Mouse (Mus musculus): ENCODE measurements at regions not wholly inside any gene's neighbourhood (a gene's known extent, or its start where the extent isn't known, plus 50 kb on each side); places are given as distances from the start of the nearest gene placed in this dataset.
"Not testable (repeated sequence)": the region's sequence is repeated elsewhere in the genome, so short reads cannot be mapped to it uniquely, and the experiment has no call there.

DNA sequence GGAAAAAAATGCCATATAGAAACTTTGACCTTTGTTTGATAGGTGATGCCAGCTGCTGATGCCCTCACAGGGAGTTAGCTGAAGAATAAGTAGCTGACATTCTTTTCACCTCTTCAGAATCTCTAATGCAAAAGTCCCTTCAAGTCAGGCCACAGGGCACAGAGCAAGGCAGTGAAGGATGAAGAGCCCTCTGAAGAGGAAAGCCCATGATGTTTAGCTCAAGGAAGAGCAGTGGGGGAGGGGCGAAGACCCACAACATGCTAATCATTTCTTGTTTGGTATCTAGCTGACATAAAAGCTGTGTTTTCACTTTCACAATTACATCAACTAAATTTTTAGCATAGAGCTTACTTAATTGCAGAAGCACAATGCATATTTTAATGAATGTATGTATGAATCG lies 1108.4 kb downstream of the Trim52 start:
- WGBS: 90% methylated on average over 2 of the region's 2 CpGs
- no peaks in the 10 kb centered on the region for H3K36me3 ChIP-seq (ENCODE audit: control insufficient read depth, insufficient read depth)
- H3K4me1 ChIP-seq (replicated peaks; ENCODE audit: control insufficient read depth, insufficient read depth, low read length): no peaks in the 10 kb centered on the region
- H3K9me3 ChIP-seq (ENCODE audit: control insufficient read depth, low read length): no peaks in the 10 kb centered on the region
- no peaks in the 10 kb centered on the region for H3K27me3 ChIP-seq (replicated peaks; ENCODE audit: control insufficient read depth, insufficient read depth, low read length)
- ATAC-seq: no peak
- H3K4me3 ChIP-seq (replicated peaks; ENCODE audit: low read length): no peak overlapping the region
- H3K4me2 ChIP-seq (ENCODE audit: low read length): no peak overlapping the region
- H3K27ac ChIP-seq (ENCODE audit: low read length): no peak overlapping the region
- no peak overlapping the region for H3K9ac ChIP-seq (replicated peaks; ENCODE audit: low read depth, low read length)

DNA sequence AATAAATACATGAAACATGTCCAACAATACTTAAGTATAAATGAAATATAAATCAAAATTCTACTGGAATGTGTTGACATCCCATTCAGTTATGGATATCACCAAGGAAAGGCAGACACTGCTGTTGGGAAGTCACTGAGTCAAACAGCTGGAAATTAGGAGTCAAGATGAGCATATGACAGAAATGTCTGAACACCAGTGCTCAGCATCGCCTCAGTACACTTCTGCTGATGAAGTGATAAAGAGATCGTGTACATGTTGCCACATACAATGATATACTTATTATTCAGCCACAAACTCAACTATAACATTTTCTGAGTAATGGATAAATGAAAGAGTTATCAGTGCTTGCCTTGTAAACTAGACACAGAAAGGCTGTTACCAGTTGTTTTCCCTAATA lies 1158.2 kb downstream of the Trim52 start:
- no peaks in the 10 kb centered on the region for H3K36me3 ChIP-seq (ENCODE audit: control insufficient read depth, insufficient read depth)
- H3K27ac ChIP-seq (ENCODE audit: low read length): no peak overlapping the region
- 89% methylated on average over 2 of the region's 2 CpGs for WGBS
- H3K4me2 ChIP-seq (ENCODE audit: low read length): no peak overlapping the region
- H3K9me3 ChIP-seq (ENCODE audit: control insufficient read depth, low read length): no peaks in the 10 kb centered on the region
- H3K4me1 ChIP-seq (replicated peaks; ENCODE audit: control insufficient read depth, insufficient read depth, low read length): no peaks in the 10 kb centered on the region
- no peak for ATAC-seq
- no peaks in the 10 kb centered on the region for H3K27me3 ChIP-seq (replicated peaks; ENCODE audit: control insufficient read depth, insufficient read depth, low read length)
- no peak overlapping the region for H3K9ac ChIP-seq (replicated peaks; ENCODE audit: low read depth, low read length)
- no peak overlapping the region for H3K4me3 ChIP-seq (replicated peaks; ENCODE audit: low read length)

DNA sequence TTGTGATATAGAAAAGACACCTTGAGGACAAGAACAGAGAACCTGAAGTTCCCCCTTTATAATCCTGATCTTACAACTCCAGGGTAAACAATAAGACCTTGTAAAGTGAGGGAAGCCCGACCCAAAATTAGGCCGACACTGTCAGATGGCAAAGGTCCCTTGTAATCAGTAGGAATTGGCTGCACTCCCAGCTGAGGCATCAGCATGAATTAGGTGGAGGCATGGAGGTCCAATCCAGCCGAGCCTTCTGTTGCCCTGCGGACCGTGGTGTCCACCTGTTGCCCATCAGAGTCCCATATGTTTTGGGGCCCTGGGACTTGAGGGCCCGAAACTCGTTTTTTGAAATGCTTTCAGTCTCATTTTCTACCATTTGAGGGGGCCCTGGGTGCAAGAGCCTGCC lies 1174.3 kb downstream of the Trim52 start:
- WGBS: 86% methylated on average over 7 of the region's 7 CpGs
- H3K9me3 ChIP-seq (ENCODE audit: control insufficient read depth, low read length); H3K36me3 ChIP-seq (ENCODE audit: control insufficient read depth, insufficient read depth); ATAC-seq; H3K4me3 ChIP-seq (replicated peaks; ENCODE audit: low read length); H3K27ac ChIP-seq (ENCODE audit: low read length); H3K4me1 ChIP-seq (replicated peaks; ENCODE audit: control insufficient read depth, insufficient read depth, low read length); H3K4me2 ChIP-seq (ENCODE audit: low read length); H3K9ac ChIP-seq (replicated peaks; ENCODE audit: low read depth, low read length); H3K27me3 ChIP-seq (replicated peaks; ENCODE audit: control insufficient read depth, insufficient read depth, low read length): not testable (repeated sequence)

DNA sequence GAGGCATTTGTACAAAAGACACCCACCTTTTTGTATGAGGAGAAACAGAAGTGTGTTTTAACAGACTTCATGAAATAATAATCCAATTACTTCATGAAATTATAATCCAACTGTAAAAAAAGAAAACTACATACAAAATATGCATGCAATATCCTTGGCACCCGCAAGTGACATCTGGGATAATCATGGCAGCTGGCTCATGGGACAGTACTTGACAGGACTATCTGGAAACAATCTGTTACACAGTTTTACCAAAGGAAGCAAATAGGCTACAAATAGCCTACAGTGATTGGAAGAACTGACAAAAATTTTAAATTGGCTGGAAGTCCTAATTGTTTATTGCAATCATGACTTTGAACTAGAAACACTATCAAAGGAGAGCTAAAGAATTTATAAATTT lies 1223.3 kb downstream of the Trim52 start:
- H3K4me1 ChIP-seq (replicated peaks; ENCODE audit: control insufficient read depth, insufficient read depth, low read length): no peaks in the 10 kb centered on the region
- H3K36me3 ChIP-seq (ENCODE audit: control insufficient read depth, insufficient read depth): no peaks in the 10 kb centered on the region
- H3K27me3 ChIP-seq (replicated peaks; ENCODE audit: control insufficient read depth, insufficient read depth, low read length): no peaks in the 10 kb centered on the region
- peak; percentile 67; the same call in 1 of the 2 replicates for ATAC-seq
- no peaks in the 10 kb centered on the region for H3K9me3 ChIP-seq (ENCODE audit: control insufficient read depth, low read length)
- H3K9ac ChIP-seq (replicated peaks; ENCODE audit: low read depth, low read length): no peak overlapping the region
- H3K4me3 ChIP-seq (replicated peaks; ENCODE audit: low read length): no peak overlapping the region
- H3K27ac ChIP-seq (ENCODE audit: low read length): no peak overlapping the region
- WGBS: 77% methylated on average over 1 of the region's 1 CpGs
- no peak overlapping the region for H3K4me2 ChIP-seq (ENCODE audit: low read length)

DNA sequence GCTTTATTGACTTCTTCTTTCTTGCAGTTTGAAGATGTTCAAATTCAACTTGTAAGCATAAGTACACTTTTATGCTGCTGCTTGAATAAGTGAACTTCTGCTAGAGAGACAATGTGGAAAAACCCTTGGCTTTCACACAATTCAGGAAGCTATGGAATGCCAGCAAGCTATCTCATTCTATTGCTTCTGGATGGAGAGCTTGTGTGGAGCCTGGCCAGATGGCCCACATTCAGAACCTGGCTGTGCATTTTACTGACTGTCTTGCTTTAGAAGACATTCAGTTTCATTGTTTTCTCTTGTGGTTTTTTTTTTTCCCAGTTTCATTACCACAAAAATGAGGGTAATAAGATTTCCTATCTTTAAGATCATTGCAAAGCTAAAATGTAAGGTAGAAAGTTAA lies 1234.2 kb downstream of the Trim52 start:
- Histone ChIP-seq H3K27ac (ENCODE audit: low read length) (no peak overlapping the region), H3K4me2 (ENCODE audit: low read length) (no peak overlapping the region), H3K9ac (replicated peaks; ENCODE audit: low read depth, low read length) (no peak overlapping the region), H3K27me3 (replicated peaks; ENCODE audit: control insufficient read depth, insufficient read depth, low read length) (no peaks in the 10 kb centered on the region), H3K36me3 (ENCODE audit: control insufficient read depth, insufficient read depth) (no peaks in the 10 kb centered on the region), H3K4me1 (replicated peaks; ENCODE audit: control insufficient read depth, insufficient read depth, low read length) (no peaks in the 10 kb centered on the region), H3K9me3 (ENCODE audit: control insufficient read depth, low read length) (no peaks in the 10 kb centered on the region), H3K4me3 (replicated peaks; ENCODE audit: low read length) (no peak overlapping the region)
- no peak for ATAC-seq

DNA sequence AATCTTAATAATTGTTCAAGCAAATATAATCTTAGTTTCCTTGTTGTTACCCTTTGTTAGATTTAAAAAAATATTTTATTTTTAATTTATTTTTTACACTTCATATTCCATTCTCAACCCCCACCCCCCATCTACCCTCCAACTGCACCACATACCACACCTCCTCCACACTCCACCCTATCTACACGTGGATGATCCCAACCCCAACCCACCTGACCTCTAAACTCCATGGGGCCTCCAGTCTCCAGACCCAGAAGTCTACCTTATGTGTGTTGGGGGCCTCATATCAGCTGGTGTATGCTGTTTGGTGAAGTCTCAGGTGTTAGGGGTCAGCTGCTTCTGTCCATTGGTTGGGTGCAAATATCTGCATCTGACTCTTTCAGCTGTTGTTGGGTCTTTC lies 1256.8 kb downstream of the Trim52 start:
- WGBS: 45% methylated on average over 1 of the region's 1 CpGs
- no peaks in the 10 kb centered on the region for H3K36me3 ChIP-seq (ENCODE audit: control insufficient read depth, insufficient read depth)
- no peak for ATAC-seq

More for the DNA sequence above, 1256.8 kb downstream of the Trim52 start:
- Histone ChIP-seq H3K4me2 (ENCODE audit: low read length) (no peak overlapping the region), H3K4me3 (replicated peaks; ENCODE audit: low read length) (no peak overlapping the region), H3K27ac (ENCODE audit: low read length) (no peak overlapping the region), H3K9ac (replicated peaks; ENCODE audit: low read depth, low read length) (no peak overlapping the region), H3K27me3 (replicated peaks; ENCODE audit: control insufficient read depth, insufficient read depth, low read length) (no peaks in the 10 kb centered on the region), H3K4me1 (replicated peaks; ENCODE audit: control insufficient read depth, insufficient read depth, low read length) (no peaks in the 10 kb centered on the region), H3K9me3 (ENCODE audit: control insufficient read depth, low read length) (no peaks in the 10 kb centered on the region)

Measured in forebrain, embryonic 16.5 days (tissue).